Mouse (Mus musculus) adrenal gland, postnatal 14 days (tissue): ENCODE data around the gene Maff. TPM values are rescaled to one million over a fixed set of nuclear protein-coding genes. Genes with fewer than 3 reads are reported as not detected.

ENCODE experiments used
- DNase-seq: peaks from one replicate; pipeline ENCODE4 v3.0.0; 2021; ENCODE audit warnings: mixed read lengths
- long read RNA-seq, 2 experiments: library from polyadenylated mRNA; stranded (forward); transcript quantifications; one replicate each; pipeline ENCODE4 v2.0.0; 2021
- total RNA-seq: library from RNA; stranded (reverse); gene quantifications from 2 replicates; pipeline ENCODE4 v1.2.3, GENCODE M21; 2021

Gene Maff
- 6.2 and 7.4 TPM in 2 replicates for total RNA-seq
- long read RNA-seq, experiment 1, partial matches to known transcripts: 0 of 1 reads
- long read RNA-seq, experiment 1, other reads (novel, unspliced or antisense): 1 of 1 reads
- long read RNA-seq, experiment 2, partial matches to known transcripts: 0 of 2 reads
- long read RNA-seq, experiment 2, other reads (novel, unspliced or antisense): 1 of 2 reads

DNA sequence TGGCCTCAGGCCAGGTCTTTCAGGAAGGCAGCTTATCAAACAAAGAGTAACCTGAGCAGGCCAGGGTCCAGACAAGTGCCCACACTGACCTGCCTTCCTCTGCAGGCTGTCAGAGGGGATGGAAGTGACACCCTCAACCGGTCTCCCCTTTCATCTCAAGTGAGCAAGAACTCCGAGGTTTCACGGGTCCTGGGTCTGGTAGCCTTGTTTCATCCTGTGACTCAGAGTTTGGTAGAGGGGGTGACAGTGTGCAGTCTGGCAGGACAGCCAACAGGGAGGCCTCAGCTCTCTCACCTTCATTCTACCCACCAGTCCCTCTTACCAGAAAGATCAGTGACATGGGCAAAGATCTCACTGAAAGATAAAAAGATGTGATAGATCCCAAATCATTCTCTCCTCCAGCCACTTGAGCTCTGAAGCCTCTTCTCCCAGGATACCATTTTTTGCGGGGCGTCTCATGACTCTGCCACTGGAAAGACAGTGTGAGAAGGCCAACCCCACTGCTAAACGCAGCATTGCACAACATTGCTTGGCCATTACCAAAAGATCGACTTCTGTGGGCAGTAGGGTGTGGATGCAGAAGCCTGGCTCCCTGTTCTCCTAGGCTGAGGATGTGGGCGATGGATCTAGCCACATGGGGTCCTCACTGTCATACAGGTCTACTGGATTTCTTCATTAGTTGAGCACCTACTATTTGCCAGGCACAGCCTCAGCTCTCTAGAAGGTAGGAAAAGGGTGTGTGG, at the start of gene Maff:
Maff (plus strand) TSS at position 571 of the 743 bp plus-strand sequence.
- no peak for DNase-seq

DNA sequence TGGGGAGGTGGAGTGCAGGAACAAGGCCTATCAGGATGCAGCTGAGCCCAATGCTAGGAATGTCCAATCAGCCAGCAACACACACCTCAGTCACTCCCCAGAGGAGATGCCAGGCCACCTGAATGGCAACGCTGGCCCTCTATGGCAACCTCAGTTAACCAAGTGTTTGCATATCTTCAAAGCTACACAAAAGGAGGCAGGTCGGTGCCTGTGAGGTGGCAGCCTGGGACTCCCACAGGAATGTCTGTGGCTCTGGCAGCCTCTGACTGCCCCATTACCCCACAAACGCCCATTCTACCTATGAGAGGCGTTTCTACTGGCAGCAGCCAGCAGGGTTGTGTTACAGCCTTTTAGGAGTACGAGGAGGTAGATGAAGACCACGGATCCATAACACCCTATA, 47.9 kb upstream of the Maff start:
- no peak for DNase-seq

DNA sequence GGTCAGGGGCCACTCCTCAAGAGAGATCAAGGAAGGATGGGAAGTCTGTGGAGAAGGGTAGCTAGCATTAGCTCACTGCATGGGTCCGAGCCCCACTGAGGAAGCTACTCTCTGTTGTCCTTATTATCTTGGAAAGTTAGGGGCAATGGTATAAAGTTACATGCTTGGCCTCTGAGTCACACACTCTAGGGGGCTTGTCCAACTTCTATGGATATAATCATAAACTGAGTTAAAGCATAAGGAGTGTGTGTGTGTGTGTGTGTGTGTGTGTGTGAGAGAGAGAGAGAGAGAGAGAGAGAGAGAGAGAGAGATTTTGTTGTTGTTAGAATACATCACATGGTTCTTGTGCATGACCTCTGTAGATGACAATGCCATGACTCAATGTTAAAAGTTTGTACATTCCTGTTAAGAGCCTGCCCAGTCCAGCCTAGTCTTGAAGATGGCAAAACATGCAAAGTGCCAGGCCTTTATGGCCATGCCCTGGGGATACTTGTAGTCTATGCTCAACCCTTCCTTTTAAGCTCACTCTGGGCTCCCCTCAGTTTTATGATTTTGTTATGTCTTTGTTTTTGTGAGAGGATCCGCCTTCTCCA, 46.8 kb upstream of the Maff start:
- no peak for DNase-seq

DNA sequence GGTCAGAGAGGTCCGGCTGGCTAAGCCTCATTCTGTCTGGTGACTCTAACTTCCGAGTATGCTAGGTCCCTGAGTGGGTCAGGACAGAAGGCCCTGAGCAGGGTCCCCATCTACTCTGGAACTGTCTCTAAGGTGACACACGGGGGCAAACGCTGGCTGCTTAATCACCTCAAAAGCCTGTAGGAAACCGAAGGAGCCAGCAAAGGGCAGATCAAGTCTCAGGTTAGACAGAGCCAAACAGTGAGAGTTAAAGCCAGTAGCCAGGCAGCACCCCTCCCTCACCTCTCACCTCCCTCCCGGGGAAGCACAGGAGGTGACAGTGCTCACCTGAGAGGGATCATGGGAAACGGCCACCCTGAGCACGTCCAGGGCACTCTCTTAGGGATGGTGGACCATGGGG, 42.7 kb upstream of the Maff start:
- DNase-seq: no peak

DNA sequence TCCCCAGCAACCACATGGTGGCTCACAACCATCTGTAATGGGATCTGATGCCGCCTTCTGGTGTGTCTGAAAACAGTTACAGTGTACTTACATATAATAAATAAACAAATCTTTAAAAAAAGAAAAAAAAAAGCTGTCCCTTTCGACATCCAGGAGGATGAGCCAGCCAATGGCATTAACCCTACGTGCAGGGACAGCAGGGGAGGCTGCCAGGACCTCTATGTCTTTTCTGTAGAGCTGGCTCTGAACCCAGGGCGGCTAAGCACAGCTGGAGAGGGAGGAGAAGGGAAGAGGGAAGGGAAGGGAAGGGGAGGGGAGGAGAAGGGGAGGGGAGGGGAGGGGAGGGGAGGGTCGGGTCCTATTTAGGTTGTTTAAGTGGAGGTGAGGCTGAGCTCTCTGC, 41.6 kb upstream of the Maff start:
- no peak for DNase-seq

DNA sequence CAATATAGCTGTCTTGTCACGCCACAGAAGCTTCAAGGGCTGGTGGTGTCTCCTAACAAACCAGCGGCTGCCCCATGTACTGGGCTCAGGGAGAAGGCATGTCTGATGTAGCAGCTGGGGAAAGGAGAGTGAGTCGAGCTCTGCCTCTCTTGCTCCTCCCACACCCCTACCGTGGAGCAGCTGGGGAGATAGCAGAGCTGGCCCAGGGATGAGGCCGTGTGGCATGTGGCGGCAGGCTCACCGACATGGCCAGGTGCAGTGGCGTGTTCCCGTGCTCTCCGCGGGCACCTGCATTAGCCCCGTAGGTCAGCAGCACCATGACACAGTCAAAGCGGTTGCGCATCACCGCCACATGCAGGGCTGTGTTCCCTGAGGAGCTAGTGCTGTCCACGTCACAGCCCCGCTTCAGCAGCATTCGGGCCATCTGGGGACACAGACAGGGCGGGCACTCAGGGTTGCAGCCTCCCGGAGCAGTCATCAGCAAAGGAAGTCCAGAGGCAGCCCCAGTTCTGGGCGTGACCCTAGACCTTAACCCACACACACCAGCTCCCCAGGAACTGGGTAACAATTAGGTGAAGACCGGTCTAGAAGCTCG, 40.3 kb upstream of the Maff start:
- DNase-seq: no peak

DNA sequence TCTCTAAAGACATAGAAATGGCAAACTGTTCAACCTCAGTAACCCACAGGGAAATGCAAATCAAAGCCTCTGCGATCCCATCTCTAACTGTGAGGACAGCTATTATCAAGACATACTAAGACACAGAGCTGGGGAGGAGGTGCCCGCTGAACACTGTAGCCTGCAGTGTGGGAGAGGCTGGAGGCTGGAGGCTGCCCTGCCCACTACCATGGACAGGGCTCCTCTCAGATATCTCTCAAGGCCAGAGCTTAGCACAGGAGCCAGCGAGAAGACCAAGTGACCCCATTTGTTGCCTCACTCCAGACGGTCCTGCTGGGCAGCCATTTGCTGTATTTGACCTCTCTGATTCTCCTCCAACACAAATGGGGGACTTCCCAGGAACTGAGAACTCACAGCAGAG, 38.6 kb upstream of the Maff start:
- DNase-seq: peak; percentile 48

DNA sequence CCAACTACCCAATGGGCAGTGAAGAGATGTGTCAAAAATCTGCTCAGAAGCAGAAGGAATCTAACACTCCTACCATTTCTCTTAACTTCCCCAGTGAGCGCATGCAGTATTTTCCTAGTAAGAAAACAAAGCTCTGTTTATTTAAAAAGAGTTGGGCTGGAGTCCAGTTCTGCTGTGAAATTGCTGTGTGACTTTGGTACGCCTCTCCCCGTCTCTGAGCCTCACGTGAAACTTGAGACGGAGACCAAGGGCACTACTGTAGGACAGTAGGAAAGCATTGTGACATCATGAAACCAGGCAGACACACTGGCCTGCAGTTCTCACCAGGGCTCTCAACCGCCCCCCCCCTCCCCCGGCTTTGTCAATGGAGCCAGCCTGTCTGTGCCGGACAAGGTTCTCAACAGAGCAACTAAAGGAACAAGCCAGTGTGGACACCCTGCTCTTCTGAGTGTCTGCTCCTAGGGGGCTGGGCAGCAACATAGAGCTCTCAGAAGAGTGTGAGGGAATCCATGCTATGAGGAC, 32.5 kb upstream of the Maff start:
- DNase-seq: no peak

DNA sequence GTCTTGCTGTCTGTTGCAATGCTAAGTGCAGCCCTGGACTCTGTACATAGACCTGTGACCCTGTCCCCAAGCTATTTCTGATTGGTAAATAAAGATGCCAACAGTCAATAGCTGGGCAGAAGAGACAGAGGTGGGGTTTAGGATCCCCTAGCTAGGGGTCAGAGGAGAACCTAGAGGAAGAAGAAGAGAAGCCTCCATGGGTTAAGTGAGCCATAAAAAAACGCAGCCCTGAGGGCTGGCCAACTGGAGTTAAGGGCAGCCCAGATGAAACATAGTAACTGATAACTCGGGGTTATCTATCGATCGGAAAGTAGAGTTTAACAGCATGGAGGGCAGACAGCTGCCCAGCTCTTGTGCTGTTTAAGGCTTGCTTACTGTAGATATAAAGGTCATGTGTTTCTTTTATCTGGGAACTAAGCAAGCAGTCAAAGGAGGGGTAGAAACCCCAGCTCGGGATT, 24.7 kb upstream of the Maff start:
- no peak for DNase-seq

DNA sequence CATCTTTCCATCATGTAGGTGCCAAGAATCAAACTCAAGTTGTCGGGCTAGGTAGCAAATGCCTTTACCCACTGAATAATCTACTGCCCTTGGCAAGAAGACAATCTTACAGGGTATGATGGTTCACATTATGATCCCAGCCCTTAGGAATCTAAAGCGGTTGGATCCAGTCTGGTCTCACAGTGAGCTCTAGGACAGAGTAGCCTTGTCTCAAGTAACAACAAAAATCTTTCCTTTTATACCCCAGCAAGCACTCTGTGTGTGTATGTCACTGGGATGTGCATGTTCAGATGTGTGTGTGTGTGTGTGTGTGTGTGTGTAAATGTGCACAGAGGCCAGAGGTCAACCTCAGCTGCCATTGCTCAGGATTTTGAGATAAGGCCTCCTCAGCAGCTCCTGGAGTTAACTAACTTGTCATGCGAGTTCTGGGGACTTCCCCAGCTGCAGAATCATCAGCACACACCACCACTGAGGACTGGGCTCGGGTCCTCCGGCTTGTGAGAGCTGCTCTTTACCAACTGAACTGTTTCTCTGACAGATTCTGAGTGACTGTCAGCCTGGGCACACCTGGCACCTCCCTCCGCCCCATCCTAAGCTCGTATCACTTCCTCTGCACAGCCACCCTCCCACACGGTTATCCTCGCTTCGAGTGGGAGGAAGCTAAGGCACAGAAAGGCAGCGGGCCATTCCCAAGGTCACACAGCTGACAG, 24.0 kb upstream of the Maff start:
- peak; percentile 45 for DNase-seq

DNA sequence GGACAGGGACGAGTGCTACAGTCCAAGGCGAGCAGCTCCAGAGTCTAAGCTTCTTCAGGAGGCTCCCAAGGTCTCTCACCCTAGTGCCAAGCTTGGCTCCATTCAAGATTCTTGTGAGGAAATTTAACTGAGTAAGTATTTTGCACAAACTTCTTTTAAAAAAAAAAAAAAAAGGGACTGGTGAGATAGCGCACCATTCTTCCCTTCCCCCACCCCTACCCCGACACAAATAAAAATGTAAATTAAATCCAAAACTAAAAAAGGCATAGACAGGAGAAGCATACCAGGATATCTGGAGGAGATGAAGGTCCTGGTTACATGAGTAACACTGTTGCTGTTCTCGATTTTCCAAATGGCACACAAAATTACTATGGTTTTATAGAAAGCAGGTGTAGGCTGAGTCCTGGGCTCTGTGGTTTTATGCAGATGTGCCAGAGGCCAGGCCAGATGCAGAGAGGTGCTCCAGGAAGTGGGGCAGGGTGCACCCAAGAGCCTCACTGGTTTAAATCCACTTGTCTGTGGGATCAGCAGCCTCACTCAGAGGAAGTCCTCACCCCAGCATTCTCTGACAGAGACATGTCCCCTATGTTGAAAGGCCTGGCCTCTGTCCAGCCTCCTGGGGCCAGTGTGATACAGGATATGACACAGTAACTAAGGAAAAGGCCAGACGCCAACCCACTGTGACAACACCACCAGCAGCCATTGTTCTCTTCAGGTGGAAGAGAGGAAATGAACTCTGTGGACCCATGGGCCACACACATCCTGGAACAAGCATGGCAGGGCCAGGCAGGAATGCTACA, 23.2 kb upstream of the Maff start:
- DNase-seq: peak; percentile 89

DNA sequence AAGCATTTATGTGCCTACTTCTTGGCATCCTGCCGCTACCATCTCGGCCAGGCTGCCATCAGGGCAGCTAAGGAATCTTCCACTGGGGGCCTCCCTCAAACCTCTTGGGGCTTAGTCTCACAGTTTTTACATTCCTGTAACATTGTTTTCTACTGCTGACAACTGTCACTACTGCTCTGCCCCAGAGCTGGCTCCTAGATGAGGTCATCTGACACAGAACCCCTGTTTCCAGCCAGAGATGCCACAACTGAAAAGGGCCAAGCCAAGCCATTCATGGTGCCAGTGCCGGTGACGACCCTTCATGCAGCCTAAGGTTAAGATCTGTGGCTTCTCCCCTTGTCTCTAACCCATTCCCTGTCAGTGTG, 22.6 kb upstream of the Maff start:
- no peak for DNase-seq

DNA sequence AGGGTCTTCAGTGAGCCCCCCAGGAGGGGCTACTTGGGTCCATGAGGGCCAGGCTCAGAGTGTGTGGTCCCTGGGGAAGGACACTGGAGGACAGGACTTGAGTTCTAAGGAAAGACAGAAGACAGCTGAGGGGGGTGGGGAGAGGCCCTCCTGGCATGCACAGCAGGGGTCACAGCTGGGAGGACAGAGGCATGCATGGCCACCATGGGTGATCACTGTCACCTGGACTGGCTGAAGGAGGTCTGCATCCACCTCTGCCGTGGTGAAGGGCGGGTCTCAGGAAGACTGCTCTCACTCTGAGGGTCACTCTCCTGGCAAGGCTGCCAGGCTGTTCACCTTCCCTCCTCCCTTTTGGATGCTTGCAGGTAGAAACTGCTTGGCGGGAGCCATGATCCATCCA, 22.0 kb upstream of the Maff start:
- DNase-seq: no peak

DNA sequence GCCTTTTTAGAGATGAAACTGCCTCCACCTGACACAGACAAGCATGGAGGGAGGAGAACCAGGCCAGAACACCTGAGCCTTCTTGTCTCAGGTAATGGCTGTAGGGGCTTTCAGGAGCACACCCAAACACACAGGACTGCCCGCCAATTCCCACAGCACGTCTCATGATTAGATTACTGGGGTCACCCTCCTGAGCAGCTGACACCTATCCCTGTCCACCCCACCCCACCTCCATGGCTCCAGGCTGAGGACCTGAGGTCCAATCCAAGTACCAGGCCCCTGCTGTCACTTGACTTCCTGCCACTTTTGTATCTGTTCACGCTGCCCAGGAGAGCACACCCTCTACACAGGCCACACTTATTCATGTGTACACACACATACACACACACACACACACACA, 20.7 kb upstream of the Maff start:
- no peak for DNase-seq

DNA sequence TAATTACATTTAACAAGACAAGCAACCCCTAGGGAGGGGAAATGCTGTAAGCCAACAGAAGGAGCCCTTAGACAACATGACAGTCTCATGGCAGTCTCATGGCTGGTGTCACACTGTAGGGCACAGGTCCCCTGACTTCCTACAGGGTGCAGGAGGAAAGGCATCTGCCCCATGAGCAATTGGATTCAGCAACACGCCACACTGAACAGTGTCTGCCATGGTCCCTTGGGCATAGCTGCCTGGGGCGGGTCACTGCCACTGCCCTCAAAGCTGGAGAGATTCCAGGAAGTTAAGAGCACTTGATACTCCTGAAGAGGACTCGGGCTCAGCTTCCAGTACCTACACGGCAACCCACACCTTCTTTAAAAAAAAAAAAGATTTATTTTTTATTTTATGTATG, 20.2 kb upstream of the Maff start:
- DNase-seq: peak; percentile 57

DNA sequence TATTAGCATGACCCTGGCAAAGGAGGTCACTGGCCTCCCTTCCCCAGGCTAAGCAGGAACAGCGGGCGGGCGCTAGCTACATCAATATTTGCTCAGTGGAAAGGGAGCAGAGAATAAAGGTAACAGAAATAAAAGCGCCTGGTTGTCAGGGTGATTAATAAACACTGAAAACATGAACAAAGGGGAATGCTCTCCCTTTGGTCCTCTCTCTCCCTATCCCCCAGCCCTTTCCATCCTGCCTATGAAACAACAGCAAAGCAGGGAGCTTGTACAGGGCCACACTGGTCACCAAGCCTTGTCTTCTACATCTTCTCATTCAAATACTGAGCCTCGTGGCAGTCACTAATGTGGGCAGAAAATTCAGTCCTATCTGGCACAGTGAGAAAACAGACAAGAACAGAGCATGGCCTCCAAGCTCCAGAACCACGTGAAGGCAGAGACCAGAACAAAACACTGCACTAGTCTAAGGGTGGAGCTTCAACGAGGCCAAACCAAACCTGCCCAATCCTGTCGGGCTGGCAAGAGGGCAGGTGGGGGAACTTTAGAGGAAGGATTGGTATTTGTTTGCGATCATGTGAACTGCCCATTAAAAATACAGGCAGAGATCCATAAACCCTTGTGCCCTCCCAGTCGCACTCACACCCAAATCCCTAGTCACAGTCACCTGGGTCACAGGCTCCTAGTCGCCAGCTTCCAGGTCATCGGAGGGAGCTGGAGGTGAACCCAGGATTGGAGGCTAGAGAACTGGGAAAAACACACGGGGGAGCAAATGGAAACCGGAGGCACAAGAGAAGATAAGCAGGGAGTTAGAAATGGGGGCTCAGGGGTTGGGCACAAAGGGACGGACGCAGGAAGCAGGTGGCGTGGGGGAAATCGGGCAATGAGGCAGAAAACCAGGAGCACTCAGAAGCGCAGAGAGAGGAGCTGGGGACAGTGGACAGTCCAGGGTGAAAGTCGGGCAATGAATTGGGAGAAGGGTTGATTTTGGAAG, 19.2 kb upstream of the Maff start:
- DNase-seq: peak; percentile 71

DNA sequence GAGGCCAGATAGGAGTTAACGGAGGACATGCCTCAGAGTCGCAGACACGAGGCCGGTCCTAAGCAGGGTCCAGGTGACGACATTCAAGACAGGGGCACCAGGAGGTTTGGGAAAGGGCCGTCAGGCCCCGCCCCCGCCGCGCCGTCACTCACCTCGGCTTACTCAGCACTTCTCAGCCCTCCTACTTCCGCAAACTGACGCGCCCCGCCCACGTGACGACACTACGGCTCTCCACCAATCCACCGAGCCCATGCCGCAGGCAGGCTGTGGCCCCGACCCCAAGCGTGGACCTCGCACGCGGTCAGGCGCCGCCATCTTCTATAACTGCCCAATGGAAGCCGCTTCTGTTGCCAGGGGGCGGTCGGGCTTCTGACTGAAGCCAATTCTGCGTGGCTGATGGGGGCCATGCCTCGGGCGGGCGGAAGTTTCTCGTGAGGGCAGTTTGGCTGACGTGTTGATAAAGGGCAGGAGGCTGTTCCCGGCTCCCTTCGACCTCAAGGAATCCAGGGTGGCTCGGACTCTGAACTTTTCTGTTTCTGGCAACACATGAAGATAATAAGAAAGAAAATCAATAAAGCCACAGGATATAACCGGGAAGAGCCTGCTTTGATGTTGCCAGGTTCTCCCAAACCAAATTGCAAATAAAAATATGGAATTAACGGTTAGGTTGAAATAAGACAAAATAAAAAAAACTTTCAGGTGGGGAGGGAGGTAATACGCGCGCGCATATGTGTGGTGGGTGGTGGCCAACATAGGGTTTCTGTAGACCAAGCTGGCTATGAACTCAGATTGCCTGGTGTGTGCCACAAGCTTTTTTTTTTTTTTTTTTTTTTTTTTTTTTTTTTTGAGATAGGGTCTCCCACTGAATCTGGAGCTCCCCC, 18.1 kb upstream of the Maff start, which contains the start of gene Pla2g6:
Pla2g6 (minus strand) TSS at position 333 of the 881 bp plus-strand sequence.
- DNase-seq: peak; percentile 99

DNA sequence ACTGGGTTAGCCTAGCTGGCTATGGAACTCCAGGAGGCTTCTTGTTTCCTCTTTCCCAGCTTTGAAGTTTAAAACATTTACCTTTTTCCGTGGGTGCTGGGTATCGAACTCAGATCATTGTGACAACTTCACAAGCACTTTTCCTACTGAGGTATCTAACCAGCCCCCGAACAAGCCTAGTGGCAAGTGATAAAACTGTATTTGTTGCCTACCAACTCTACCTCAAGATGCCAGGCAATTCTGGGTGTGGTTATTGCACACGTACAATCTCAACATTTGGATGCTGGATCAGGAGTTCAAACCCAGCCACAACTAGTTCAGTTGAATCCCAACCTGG, 17.5 kb upstream of the Maff start:
- DNase-seq: no peak

DNA sequence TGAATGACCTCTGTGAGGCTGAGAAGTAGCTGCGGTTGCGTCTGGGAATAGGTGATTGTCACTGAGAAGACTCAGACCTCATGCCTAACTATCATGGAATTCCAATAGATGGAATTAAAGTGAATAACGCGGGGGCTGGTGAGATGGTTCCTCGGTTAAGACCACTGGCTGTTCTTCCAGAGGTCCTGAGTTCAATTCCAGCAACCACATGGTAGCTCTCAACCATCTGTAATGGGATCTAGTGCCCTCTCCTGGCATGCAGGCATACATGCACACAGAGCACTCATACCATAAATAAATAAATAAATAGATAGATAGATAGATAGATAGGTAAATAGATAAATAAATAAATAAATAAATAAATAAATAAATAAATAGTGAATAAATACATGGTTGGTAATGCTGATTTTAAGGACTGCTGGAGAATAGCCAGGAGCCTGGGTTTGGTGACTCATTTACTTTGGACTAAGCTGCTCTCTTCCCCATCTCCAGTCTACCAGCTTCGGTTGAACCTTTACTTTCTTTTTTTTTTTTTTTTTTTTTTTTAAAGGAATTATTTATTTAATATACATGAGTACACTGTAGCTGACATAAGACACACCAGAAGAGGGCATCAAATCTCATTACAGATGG, 17.0 kb upstream of the Maff start:
- no peak for DNase-seq
